Mouse (Mus musculus) kidney, embryonic 16.5 days (tissue): ENCODE data around the gene Rbks. TPM values are rescaled to one million over a fixed set of nuclear protein-coding genes. Genes with fewer than 3 reads are reported as not detected.
"Not testable (repeated sequence)": the region's sequence is repeated elsewhere in the genome, so short reads cannot be mapped to it uniquely, and the experiment has no call there.

Experiments used
- ATAC-seq: fragments of 200-750 bp; cut with Nextera tagmentation; 2 replicates; pipeline ENCODE4 v1.8.0; 2017; ENCODE audit warnings: moderate TSS enrichment; ENCODE audit not compliant: low FRiP score, low TSS enrichment
- H3K27ac ChIP-seq: fragments of 300-500 bp; sonication (generic); 2 replicates; pipeline ENCODE4 v1.5.1; 2014; ENCODE audit warnings: low read length
- H3K27me3 ChIP-seq: fragments of 300-500 bp; sonication (generic); 2 replicates; pipeline ENCODE4 v1.6.1; 2014; ENCODE audit warnings: low read length, control low read depth, mixed read lengths; ENCODE audit not compliant: insufficient read depth
- H3K36me3 ChIP-seq: fragments of 300-500 bp; sonication (generic); 2 replicates; pipeline ENCODE4 v1.6.1; 2014; ENCODE audit warnings: low read length, control low read depth, mixed read lengths; ENCODE audit not compliant: insufficient read depth
- H3K4me1 ChIP-seq: fragments of 300-500 bp; sonication (generic); 2 replicates; pipeline ENCODE4 v1.6.1; 2014; ENCODE audit warnings: low read length, control low read depth, mixed read lengths; ENCODE audit not compliant: insufficient read depth
- H3K4me2 ChIP-seq: fragments of 300-500 bp; sonication (generic); replicated peaks from 2 replicates; pipeline ENCODE4 v1.6.1; 2014; ENCODE audit warnings: low read depth, low read length
- H3K4me3 ChIP-seq: fragments of 300-500 bp; sonication (generic); 2 replicates; pipeline ENCODE4 v1.5.1; 2014; ENCODE audit warnings: mild to moderate bottlenecking, low read length
- H3K9ac ChIP-seq: fragments of 300-500 bp; sonication (generic); replicated peaks from 2 replicates; pipeline ENCODE4 v1.6.1; 2014; ENCODE audit warnings: low read length
- H3K9me3 ChIP-seq: fragments of 300-500 bp; sonication (generic); 2 replicates; pipeline ENCODE4 v1.6.1; 2016; ENCODE audit warnings: low read length, control low read depth
- WGBS: fragments of 180-500 bp; shearing (Covaris S2); extraction: QIAGEN DNeasy Blood & Tissue Kit; methylation state at CpG from one replicate; pipeline ENCODE4 v1.1.7; 2014; 5-methylcytosine and 5-hydroxymethylcytosine counted together
- polyA plus RNA-seq: library from polyadenylated mRNA; unstranded; fragments of >200 nt; fragmentation: Nextera tagmentation; extraction: Ambion mirVana; gene quantifications from 2 replicates; pipeline ENCODE4 v1.2.1, GENCODE M21; 2015

Rbks gene
- polyA plus RNA-seq, 1 experiment from 2014 or later, result 5.8 TPM

DNA sequence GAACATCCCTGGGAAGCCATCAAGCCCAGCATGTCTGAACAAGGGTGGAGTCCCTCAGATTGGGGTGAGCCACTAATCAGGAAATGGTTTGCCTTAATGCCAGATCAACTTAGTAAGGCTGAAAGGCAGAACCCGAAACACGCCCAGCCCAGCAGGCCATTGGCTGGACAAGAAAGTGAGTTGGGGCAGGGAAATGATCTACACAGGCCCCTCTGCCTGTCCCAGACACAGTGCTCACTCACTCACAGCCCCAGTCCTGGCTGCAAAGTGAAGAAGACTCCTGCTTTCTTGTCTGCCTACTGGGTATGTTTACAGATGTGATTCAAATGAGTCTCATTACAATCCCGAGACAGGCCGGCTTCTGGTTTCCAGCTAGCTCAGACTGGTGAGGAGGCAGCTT, 63.3 kb downstream of the Rbks start:
- no peaks in the 10 kb centered on the region for H3K36me3 ChIP-seq
- no peak overlapping the region for H3K4me3 ChIP-seq
- no peaks in the 10 kb centered on the region for H3K9me3 ChIP-seq
- WGBS, result 77% methylated on average over 4 of the region's 4 CpGs
- peaks cover 23% of the 10 kb centered on the region for H3K4me1 ChIP-seq
- no peak overlapping the region for H3K9ac ChIP-seq
- no peaks in the 10 kb centered on the region for H3K27me3 ChIP-seq
- ATAC-seq, result no peak
- H3K4me2 ChIP-seq, result no peak overlapping the region
- H3K27ac ChIP-seq, result no peak overlapping the region

DNA sequence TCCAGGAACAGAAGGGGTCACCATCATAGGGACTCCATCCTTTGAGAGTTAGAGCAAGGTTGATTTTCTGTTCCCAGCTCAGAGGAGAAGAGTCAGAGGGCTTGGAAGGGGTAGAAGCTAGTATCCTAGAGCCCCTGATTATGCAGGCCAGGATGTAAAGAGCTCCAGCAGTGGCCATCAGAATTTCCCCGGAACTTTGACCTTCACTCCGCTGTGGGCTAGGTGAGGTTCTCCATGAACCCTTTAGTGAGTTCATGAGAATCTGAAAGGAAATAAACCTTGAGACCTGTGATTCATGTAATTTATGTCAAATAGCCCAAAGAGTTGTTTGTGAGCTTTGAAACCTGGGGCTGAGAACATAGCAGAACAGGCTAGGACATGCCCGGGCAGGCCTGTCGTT, 66.3 kb downstream of the Rbks start:
- not testable (repeated sequence) for H3K27me3 ChIP-seq, H3K9me3 ChIP-seq, H3K4me2 ChIP-seq, H3K27ac ChIP-seq, H3K9ac ChIP-seq, H3K4me3 ChIP-seq, ATAC-seq, H3K36me3 ChIP-seq
- peaks cover 36% of the 10 kb centered on the region for H3K4me1 ChIP-seq
- 88% methylated on average over 4 of the region's 4 CpGs for whole genome bisulfite sequencing

DNA sequence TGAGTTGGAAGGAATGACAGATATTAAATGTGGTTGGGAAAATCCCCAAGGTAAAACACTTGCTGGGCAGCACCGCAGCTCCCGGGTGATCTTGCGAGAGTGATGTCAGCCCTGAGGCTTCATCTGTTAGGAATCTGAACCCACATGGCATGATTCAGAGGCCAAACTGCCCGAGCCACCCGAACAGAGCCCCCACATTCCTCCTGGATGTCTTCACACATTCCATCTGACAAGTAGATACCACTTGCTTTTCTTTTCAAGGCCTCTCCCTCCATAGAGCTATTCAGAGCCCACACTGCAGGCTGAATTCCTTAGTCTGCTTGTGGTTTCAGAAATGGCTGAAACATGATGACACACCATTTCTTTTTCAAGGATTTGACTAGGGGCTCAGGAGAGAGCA, 67.4 kb downstream of the Rbks start:
- H3K9me3 ChIP-seq, result no peaks in the 10 kb centered on the region
- no peaks in the 10 kb centered on the region for H3K27me3 ChIP-seq
- H3K4me3 ChIP-seq, result no peak overlapping the region
- no peak overlapping the region for H3K4me2 ChIP-seq
- 48% methylated on average over 5 of the region's 5 CpGs for WGBS
- no peak for ATAC-seq
- H3K4me1 ChIP-seq, result peaks cover 27% of the 10 kb centered on the region
- no peak overlapping the region for H3K9ac ChIP-seq
- H3K36me3 ChIP-seq, result no peaks in the 10 kb centered on the region
- peak overlapping the region; percentile 45; the same call in 1 of the 2 replicates for H3K27ac ChIP-seq

DNA sequence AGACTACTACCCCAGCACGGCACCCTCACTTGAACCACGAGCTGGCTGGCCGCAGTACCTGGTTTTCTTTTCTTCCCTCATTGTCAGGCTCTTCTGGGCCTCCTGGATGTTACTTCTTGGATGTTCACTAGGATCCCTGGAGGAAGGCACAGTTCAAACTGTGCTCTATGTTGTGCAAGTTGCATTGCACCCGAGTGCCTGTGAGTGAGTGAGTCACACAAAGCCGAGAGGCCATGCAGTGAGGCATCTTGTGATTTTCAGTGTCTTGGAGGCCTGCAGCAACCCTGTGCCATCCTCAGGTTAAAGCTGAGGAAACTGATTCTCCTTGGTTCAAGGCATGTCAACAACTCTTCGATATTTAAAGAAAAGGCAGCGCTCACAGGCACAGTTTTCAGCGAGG, 68.9 kb downstream of the Rbks start:
- Histone ChIP-seq H3K9ac (no peak overlapping the region), H3K27ac (peak overlapping the region; percentile 43), H3K4me1 (peaks cover 22% of the 10 kb centered on the region), H3K36me3 (no peaks in the 10 kb centered on the region; the same call in 1 of the 2 replicates), H3K27me3 (no peaks in the 10 kb centered on the region), H3K4me3 (no peak overlapping the region), H3K9me3 (no peaks in the 10 kb centered on the region), H3K4me2 (no peak overlapping the region)
- WGBS, result 83% methylated on average over 8 of the region's 8 CpGs
- ATAC-seq, result no peak

DNA sequence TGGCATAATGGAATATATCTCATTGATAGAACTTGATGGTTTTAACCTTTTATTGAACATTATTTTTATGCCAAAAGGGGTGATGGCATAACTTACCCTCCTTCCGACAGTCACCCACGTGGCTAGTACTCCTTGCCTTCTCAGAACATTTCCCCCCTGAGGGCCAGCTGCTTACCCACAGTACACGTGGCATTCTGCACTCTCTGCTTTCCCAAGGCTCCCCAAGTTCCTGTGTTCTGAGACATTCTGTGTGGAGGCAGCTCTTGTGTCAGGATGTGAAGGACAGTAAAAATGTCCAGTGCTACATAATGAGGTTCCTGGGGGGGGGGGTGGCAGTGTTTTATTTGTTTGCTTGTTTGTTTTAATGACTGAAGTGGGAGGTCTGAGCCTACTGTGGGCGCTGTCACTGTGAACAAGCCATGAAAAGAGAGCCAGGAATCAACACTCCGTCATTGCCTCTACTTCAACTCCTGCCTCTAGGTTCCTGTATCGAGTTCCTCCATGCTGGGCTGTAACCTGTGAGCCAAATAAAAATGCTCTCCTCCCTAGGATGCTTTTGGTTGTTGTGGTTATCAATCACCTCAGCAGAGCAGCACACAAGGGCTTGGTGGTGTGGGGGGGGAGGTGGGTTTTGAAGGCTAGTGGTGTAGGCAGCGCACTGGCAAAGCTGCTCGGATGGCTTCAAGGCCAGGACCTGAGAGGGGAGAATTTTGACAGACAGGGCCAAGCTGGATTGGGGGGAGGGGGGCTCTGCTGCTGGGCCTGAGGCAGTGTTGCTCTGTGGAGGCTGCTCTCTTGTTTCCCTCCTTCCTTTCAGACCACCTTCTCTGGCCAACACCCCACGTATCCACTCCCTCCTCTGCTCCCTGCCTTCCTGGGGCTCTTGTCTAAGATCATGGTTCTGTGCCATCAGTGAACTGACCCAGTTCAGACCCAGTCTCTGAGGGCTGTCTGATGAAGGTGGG, 69.6 kb downstream of the Rbks start:
- H3K4me3 ChIP-seq, result no peak overlapping the region
- 32% methylated on average over 9 of the region's 9 CpGs for WGBS
- no peaks in the 10 kb centered on the region; the same call in 1 of the 2 replicates for H3K36me3 ChIP-seq
- peak; percentile 57; the same call in 1 of the 2 replicates for ATAC-seq
- H3K4me1 ChIP-seq, result peaks cover 22% of the 10 kb centered on the region
- H3K4me2 ChIP-seq, result no peak overlapping the region
- H3K9ac ChIP-seq, result 0 out of 2 replicates have a peak overlapping the region, but pooled peaks have one; percentile 6
- H3K27me3 ChIP-seq, result no peaks in the 10 kb centered on the region
- H3K9me3 ChIP-seq, result no peaks in the 10 kb centered on the region
- peak overlapping the region; percentile 61 for H3K27ac ChIP-seq

DNA sequence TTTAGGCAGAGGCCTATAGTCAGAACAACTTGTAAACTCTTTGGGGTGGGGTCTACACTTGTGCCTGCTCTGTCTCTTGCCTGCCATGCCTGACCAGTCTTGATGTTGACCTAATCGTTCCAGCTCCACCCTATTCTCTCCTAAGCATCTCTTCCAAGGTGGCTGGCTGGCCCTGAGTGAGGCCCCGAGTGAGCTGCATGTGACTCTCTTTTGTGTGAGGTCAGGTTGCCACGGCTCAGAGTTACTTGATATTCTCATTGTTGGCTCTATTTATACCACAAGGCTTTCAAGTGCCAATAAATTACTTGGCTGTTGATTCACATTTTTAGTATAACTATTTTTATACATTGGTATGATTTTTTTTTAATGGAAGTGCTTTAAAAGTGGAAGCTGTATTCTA, 70.3 kb downstream of the Rbks start:
- Histone ChIP-seq H3K4me2 (no peak overlapping the region), H3K9ac (no peak overlapping the region), H3K36me3 (peaks cover 4% of the 10 kb centered on the region; the same call in 1 of the 2 replicates), H3K27ac (0 out of 2 replicates have a peak overlapping the region, but pooled peaks have one; percentile 31), H3K27me3 (no peaks in the 10 kb centered on the region), H3K9me3 (no peaks in the 10 kb centered on the region), H3K4me3 (no peak overlapping the region), H3K4me1 (peaks cover 22% of the 10 kb centered on the region)
- ATAC-seq, result peak; percentile 20; the same call in 1 of the 2 replicates
- WGBS, result 17% methylated on average over 3 of the region's 3 CpGs

DNA sequence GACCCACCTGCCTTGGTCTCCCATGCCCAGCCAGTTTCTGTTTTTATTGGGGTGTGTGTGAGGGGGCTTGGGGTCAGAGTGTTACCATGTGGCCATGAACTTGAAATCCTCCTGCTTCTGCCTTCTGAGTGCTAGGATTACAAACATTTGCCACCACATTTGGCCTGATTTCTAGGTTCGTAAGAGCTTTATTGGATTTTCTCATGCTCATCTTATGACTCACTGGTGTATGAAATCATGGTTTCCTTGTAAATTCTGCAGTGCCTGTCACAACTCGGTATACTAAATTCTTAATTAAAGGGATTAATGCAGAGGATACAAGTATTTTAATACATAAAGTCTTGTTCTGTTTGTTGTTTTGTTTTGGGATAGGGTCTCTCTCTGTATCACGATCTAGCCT, 77.1 kb downstream of the Rbks start:
- H3K9ac ChIP-seq, result no peak overlapping the region
- WGBS, result 90% methylated on average over 3 of the region's 3 CpGs
- H3K4me1 ChIP-seq, result no peaks in the 10 kb centered on the region
- no peak overlapping the region for H3K4me2 ChIP-seq
- no peak for ATAC-seq
- no peaks in the 10 kb centered on the region for H3K27me3 ChIP-seq
- no peak overlapping the region for H3K4me3 ChIP-seq
- H3K27ac ChIP-seq, result no peak overlapping the region
- peaks cover 35% of the 10 kb centered on the region for H3K36me3 ChIP-seq
- no peaks in the 10 kb centered on the region for H3K9me3 ChIP-seq

DNA sequence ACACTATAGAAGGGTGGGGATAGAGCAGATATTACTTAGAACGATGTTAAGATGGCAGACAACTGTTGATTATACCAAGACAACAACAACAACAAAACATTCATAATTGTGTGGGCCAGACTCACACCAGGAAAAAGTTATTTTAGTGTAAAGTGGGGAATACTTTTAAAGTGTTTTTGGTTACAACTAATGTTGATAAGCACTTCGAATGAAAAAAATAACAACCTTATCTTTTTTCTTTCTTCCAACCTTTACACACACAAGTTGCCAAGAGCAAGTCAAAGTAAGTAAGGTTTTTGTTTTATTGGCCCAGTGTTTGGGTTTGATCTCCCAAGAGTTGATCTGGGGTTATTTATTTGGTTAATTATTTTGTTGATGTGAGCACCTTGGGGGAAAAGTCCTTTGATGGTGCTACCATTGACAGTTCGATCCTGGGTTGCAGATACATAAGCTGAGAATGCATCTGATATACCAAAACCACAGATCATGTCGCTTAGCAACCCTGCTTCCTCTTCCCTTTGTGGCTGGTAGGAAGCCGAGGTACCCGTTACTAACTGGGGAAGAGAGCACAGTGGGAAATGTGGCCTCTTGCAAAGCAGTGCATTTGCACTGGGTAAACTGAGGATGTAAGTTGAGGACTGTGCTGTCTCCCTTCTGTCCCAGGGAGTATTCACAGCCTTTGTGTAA, 82.9 kb downstream of the Rbks start:
- H3K27ac ChIP-seq, result peak overlapping the region; percentile 95
- H3K36me3 ChIP-seq, result peaks cover 23% of the 10 kb centered on the region
- peak overlapping the region; percentile 69 for H3K4me2 ChIP-seq
- peak overlapping the region; percentile 88 for H3K9ac ChIP-seq
- no peaks in the 10 kb centered on the region for H3K27me3 ChIP-seq
- WGBS, result 53% methylated on average over 6 of the region's 6 CpGs
- H3K4me1 ChIP-seq, result peaks cover 10% of the 10 kb centered on the region
- ATAC-seq, result no peak
- H3K4me3 ChIP-seq, result peak overlapping the region; percentile 78
- no peaks in the 10 kb centered on the region for H3K9me3 ChIP-seq

DNA sequence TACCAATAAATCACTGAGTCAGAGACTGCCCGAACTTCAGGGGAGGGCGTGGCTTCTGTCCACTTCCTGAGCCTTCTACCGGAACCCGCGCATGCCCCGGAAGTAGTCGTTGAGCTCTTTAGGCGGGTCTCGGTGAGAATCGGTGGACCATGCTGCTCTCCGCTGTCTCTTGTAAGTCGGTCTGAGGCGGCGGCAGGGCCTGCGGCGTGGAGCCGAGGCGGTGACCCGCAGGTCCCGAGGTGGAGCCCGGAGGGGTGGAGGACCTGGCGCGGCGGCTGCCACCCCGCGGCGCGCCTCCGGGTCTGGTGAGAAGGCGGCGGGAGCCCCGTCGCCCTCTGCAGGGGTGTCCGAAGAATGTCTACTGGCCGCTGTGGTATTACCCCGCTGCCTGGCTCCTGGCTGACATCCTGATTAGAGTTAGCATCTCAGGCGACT, 83.6 kb downstream of the Rbks start:
- peak; percentile 88 for ATAC-seq
- Histone ChIP-seq H3K4me1 (peaks cover 10% of the 10 kb centered on the region), H3K27ac (peak overlapping the region; percentile 95), H3K4me2 (peak overlapping the region; percentile 69), H3K4me3 (peak overlapping the region; percentile 78), H3K9ac (peak overlapping the region; percentile 88), H3K9me3 (no peaks in the 10 kb centered on the region), H3K27me3 (no peaks in the 10 kb centered on the region), H3K36me3 (peaks cover 16% of the 10 kb centered on the region)
- WGBS, result under 1% methylated on average over 37 of the region's 37 CpGs
